Mouse (Mus musculus): ENCODE data around the gene Insr.
"Not testable (repeated sequence)": the region's sequence is repeated elsewhere in the genome, so short reads cannot be mapped to it uniquely, and the experiment has no call there.

Insr gene

GRCm38 (mm10) chr8:3278934-3279720 is at the start of gene Insr:
Gene Insr (minus strand): TSS chr8:3279617.
- peak; percentile 81 for DNase-seq (ENCODE audit: low spot score)

DNA sequence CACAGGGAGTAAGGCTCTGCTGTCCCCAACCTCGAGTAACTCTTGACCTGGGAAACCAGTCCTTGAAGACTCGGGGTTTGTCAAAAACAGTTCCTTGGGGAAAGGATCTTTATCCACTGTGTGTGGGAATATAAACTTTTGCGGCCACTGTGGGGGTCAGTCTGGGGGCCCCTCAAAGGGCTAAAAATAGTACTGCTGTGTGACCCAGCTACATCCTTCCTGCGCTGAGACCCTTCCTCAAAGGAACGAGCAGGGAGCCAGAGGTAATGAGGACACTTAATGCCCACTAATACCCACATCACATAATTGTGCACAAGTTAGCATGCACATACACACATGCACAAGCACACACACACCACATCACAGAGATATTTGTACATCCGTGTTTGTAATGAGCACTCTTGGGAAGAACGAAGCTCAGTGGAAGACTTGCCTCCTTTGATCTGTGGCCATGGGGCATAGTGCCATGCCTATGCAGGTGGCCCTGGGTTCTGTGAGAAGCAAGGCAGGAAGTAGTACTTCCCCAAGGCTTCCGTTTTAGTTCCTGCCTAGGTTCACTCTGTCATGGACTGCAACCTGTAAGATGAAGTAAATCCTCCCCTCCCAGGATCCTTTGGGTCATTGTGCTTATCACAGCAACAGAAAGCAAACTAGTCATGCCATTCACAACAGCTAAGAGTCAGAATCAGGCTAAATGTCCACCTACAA is 48.3 kb upstream of the Insr start:
- DNase-seq (ENCODE audit: low spot score) = no peak

GRCm38 (mm10) chr8:3327056-3327455 is 47.6 kb upstream of the Insr start:
- DNase-seq (ENCODE audit: low spot score) = no peak

GRCm38 (mm10) chr8:3324253-3324652 is 44.8 kb upstream of the Insr start:
- no peak for DNase-seq (ENCODE audit: low spot score)

DNA sequence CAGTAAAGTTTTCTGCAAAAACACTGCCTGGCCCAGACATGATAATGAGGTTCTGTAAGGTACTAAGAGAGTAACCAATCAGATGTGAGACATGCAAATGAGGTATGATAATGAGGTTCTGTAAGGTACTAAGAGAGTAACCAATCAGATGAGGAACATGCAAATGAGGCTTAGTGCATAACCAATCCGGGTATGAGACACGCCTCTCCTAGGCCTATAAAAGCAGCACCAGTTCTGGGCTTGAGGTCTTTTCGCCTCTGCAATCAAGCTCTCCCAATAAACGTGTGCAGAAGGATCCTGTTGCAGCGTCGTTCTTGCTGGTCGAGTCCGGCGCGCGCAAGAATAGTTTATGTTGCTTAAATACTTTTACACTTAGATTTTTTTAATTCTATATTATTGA is 39.9 kb upstream of the Insr start:
- not testable (repeated sequence) for DNase-seq (ENCODE audit: low spot score)

- no peak for DNase-seq (ENCODE audit: low spot score)
These were observed 37.2 kb upstream of the Insr start for GRCm38 (mm10) chr8:3316585-3316984.

DNA sequence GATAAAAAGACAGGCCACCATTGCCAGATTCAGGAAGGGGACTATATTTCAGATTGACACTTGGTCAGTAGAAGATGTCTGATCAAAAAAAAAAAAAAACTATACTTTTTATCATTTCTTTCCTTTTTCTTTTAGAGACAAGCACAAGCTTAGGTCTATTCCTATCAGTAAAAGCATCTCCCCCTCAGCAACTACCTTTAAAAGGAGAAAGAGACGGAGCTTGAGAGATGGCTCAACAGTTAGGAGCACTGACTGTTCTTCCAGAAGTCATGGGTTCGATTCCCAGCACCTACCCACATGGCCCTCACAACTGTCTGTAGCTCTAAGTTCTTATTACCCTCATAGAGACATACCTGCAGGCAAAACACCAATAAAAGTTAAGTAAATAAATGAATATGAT is 34.9 kb upstream of the Insr start:
- DNase-seq (ENCODE audit: low spot score) = no peak

DNA sequence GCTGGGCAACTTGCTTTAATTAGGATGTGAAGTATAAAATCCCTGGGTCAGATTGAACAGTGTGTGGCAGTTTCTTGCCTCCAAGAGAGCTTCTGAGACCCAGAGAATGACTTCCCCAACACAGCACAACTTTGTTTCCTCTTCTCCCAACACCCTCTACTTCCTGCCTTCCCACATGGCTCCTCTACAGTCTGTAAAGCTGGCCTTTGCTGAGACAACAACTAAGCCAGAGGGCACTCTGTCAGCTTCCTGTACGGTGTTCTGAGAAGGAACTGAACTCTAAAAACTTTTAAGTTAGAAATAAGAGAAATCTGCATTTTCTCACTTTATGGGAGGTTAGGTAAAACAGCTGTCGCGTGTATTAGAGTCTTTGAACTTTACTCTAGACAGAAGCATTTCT is 34.4 kb upstream of the Insr start:
- DNase-seq (ENCODE audit: low spot score) = no peak

- DNase-seq (ENCODE audit: low spot score) = not testable (repeated sequence)
These were observed 34.0 kb upstream of the Insr start for GRCm38 (mm10) chr8:3313417-3313816.

- DNase-seq (ENCODE audit: low spot score) = no peak
These were observed 32.1 kb upstream of the Insr start for GRCm38 (mm10) chr8:3311482-3311881.

GRCm38 (mm10) chr8:3309636-3310035 is 30.2 kb upstream of the Insr start:
- no peak for DNase-seq (ENCODE audit: low spot score)

- not testable (repeated sequence) for DNase-seq (ENCODE audit: low spot score)
These were observed 28.9 kb upstream of the Insr start for GRCm38 (mm10) chr8:3308205-3308800.

DNA sequence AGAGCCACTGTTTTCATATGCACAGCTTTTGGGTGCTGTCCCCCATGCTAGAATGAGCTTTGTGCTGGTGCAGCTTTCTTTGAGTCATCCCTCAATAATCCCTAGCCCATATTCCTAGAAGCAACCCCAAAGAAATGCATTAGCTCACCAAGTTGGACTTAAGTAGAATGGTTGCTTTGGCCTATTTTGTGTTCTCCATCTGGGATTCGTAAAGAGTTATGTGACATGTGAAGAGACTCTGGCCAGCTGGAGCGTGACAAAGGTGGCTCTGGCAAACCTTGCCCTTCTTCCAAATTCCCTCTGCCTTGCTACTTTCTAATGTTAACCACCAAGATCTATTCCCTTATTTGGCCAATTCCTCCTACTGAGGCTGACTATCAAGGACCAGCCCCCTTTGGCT is 22.7 kb upstream of the Insr start:
- no peak for DNase-seq (ENCODE audit: low spot score)

DNA sequence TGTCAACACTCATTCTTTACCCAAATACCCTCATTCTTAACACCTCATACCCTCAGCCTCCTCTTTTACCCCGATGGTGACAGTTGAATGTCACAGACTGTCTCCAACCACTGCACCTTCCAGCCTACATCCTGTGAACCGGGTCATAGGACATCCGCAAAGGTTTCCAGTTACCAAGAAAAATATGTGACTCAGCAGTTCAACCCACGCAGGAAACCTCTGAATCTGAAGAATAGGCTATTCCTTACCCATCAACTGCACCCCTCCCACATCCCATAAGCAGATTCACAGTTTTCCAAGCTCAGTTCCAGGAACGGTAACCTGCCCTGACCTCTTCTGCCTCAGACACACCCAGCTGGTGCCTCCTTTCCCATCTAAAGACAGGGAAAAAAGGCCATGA is 19.9 kb upstream of the Insr start:
- no peak for DNase-seq (ENCODE audit: low spot score)

GRCm38 (mm10) chr8:3285824-3286223 is 6.4 kb upstream of the Insr start:
- DNase-seq (ENCODE audit: low spot score) = no peak

- no peak for DNase-seq (ENCODE audit: low spot score)
These were observed 5.2 kb upstream of the Insr start for GRCm38 (mm10) chr8:3284656-3285055.

- DNase-seq (ENCODE audit: low spot score) = no peak
These were observed 1.9 kb upstream of the Insr start for GRCm38 (mm10) chr8:3281296-3281695.

GRCm38 (mm10) chr8:3280266-3280910 is 971 bp upstream of the Insr start:
- peak; percentile 2 for DNase-seq (ENCODE audit: low spot score)

DNA sequence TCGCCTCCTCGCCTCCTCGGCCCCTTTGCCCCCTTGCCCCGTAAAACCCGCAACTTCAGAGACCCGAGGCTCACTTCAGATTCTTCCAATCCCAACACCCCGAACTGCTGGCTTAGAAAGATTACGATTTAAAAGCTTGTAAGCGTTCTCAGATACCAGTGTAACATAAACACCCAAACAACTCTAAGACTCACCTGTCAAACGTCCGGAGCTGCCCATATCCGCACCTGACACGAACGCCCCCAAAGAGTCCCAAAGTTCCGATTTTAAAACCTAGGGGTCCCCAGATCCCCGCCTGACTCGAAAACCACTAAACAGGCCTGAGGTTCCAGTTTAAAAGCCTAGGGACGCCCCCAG is 282 bp upstream of the Insr start:
- DNase-seq (ENCODE audit: low spot score) = no peak

DNA sequence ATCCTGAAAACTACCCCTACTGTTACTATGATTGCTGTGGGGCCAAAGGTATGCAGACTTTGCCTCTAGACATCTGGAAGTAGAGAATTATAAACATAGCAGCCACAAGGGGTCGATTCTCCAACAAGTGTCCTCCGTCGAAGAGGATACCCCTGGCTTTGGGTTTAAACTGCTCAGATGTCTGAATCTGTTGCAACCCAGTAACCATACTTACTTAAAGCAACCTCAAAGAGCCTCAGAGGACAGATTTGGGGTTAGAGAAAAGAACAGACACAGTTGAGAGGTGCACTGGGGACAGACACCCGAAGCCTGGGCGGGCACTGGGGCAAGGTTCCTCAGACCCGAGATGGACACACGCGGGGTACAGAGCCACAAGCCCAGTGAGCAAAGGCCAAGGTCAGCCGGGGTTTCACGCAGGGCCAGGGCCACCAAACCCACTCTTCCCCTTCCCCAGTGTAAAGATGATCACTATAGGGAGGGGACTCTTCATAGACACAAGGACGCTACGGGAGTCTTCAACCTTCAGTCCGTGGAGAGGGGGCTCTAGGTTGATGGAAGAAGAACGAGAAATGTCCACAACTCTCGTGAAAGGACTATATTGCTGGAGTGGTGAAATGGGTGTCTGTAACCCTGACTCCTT is 1.1 kb downstream of the Insr start:
- peak; percentile 2 for DNase-seq (ENCODE audit: low spot score)

DNA sequence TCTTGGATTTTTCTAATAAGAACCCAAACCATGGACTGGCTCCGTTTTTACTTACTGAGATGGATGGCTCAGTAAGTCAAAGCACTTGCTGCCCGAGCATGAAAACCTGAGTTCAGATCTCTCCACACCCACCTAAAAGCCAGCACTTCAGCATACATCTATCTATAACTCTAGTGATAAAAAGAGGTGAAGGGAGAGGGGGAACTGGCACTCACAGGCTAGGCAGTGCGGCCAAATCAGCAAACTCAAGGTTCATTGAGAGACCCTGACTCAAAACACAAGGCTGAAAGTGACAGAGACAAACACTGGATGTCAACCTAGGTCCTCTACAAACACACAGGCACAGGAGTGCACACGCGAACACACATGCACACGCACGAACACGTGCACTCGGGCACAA is 2.2 kb downstream of the Insr start:
- no peak for DNase-seq (ENCODE audit: low spot score)

GRCm38 (mm10) chr8:3276009-3276408 is 3.4 kb downstream of the Insr start:
- no peak for DNase-seq (ENCODE audit: low spot score)
